Mouse (Mus musculus) heart, postnatal 0 days (tissue): ENCODE results near the gene Tfpi.

Source experiments
- CTCF ChIP-seq: IDR thresholded peaks from 2 replicates; pipeline ENCODE4 v1.5.1; 2016; ENCODE audit warnings: antibody characterized with exemption, control low read depth, low read depth
- EP300 ChIP-seq: IDR thresholded peaks from 2 replicates; pipeline ENCODE4 v1.6.1; 2016; ENCODE audit warnings: antibody characterized with exemption, low read depth

GRCm38 (mm10) chr2:84454551-84455235 is 21.9 kb downstream of the Tfpi start:
- TF ChIP-seq CTCF: no peak
- TF ChIP-seq EP300: no peak
